Mouse (Mus musculus): Measurements from ENCODE around the gene Ngfr.

DNA sequence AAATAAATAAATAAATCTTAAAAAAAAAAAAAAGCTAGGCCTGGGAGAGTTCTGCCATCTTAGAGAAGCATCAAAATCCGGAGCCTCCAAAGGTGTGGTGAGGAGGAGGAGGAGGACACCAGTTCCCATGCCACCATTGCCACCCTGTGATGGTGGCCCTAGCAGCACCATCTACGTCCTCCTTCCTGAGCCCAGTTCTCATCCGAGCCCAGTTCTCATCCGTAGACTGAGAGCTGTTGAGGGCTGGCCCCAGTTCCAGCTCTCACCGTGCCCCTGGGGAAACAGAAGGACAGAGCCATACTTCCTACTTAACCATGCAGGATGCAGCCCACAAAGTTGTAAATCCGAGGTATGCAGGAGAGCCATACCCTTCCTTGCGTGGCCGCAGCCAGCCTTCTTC lies 22.4 kb upstream of the Ngfr start:
- no peak for TF ChIP-seq CTCF (IDR thresholded peaks at IDR 0.05; ENCODE audit: extremely low read depth, insufficient read length, insufficient replicate concordance, low read depth, low read length)
- TF ChIP-seq POLR2A (IDR thresholded peaks at IDR 0.05; ENCODE audit: low read depth, low read length) = no peak
